Mouse (Mus musculus) heart, adult 10 weeks (tissue): ENCODE data around the gene Akap6. TPM values are rescaled to one million over a fixed set of nuclear protein-coding genes. Genes with fewer than 3 reads are reported as not detected.

ENCODE experiments used
- polyA plus RNA-seq: library from polyadenylated mRNA; stranded (reverse); fragments of 350-450 nt; fragmentation: Illumina TruSeq; extraction: RNeasy Lipid Tissue Mini Kit (QIAGEN cat#74804); gene quantifications from one replicate; pipeline ENCODE4 v1.2.3, GENCODE M21; 2014; ENCODE audit warnings: low read depth, low replicate concordance

Gene Akap6
- polyA plus RNA-seq, result 34.2 TPM

GRCm38 (mm10) chr12:52699146-52699545 is at the start of gene Akap6:
Gene Akap6 (plus strand): TSS chr12:52699383.

Other genes with a start within 250 kb of the Akap6 start
- 45.7 TPM for gene Arhgap5, start 195.4 kb upstream of the Akap6 start, polyA plus RNA-seq